Mouse (Mus musculus): Measurements from ENCODE around the gene Gm10696.
"Not testable (repeated sequence)": the region's sequence is repeated elsewhere in the genome, so short reads cannot be mapped to it uniquely, and the experiment has no call there.

GRCm38 (mm10) chr3:94178093-94178492 lies at the start of gene Gm10696:
- not testable (repeated sequence) for TF ChIP-seq POLR2A (IDR thresholded peaks at IDR 0.05; ENCODE audit: control insufficient read depth, extremely low read depth, insufficient read depth, low read length, poor library complexity); CTCF (IDR thresholded peaks at IDR 0.05; ENCODE audit: borderline replicate concordance, control insufficient read depth, extremely low read depth, insufficient read depth, low read length, poor library complexity)
